Comparison of ENCODE assay signal across 18 mouse cellular contexts in genomic region chr16:93422221-93422620, GRCm38 (mm10).
A peak's percentile ranks its signal among the peaks of the same experiment; 100 is the strongest.
DNase-seq lines count a peak whose midpoint lies in the region; ATAC-seq lines count a peak whose summit lies in the region.
"Had no signal": no experiment of that assay in that cellular context is flagged by ENCODE, and none has a peak within 500 bp of the region (broad histone marks: within the 10 kb centered on the region; RNA-seq: fewer than 3 reads in every experiment).

No protein-coding gene starts in this region.

- H3K4me1 ChIP-seq in embryonic facial prominence, embryonic 11.5 days (ENCODE audit: control insufficient read depth, insufficient read depth, low read length) = no peaks in the 10 kb centered on the region; the same call in 1 of the 2 replicates
- peaks cover 24% of the 10 kb centered on the region for H3K4me1 ChIP-seq in embryonic facial prominence, embryonic 14.5 days (ENCODE audit: control insufficient read depth, insufficient read depth, low read length)

- H3K4me2 ChIP-seq in embryonic facial prominence, embryonic 11.5 days (ENCODE audit: low read depth, low read length) = no peak overlapping the region
- peak overlapping the region; percentile 27; the same call in 1 of the 2 replicates for H3K4me2 ChIP-seq in embryonic facial prominence, embryonic 14.5 days (ENCODE audit: low read depth, low read length)

- intact Hi-C loops in heart, postnatal 36 days (cut with DNase I) = no loop called here

- no peaks in the 10 kb centered on the region for H3K27me3 ChIP-seq in embryonic facial prominence, embryonic 11.5 days (ENCODE audit: control insufficient read depth, insufficient read depth, low read length)
- H3K27me3 ChIP-seq in embryonic facial prominence, embryonic 14.5 days (replicated peaks; ENCODE audit: control insufficient read depth, insufficient read depth, low read length) = peaks cover 10% of the 10 kb centered on the region; the same call in 1 of the 2 replicates
- H3K27me3 ChIP-seq: CH12.LX; forebrain, embryonic 13.5 days; Patski had no signal

- 38% methylated on average over 13 of the region's 13 CpGs for WGBS in embryonic facial prominence, embryonic 11.5 days
- 26% methylated on average over 13 of the region's 13 CpGs for WGBS in embryonic facial prominence, embryonic 14.5 days

- H3K9ac ChIP-seq in embryonic facial prominence, embryonic 11.5 days (replicated peaks; ENCODE audit: low read length) = no peak overlapping the region
- H3K9ac ChIP-seq in embryonic facial prominence, embryonic 14.5 days (ENCODE audit: low read depth, low read length) = no peak overlapping the region
- H3K9ac ChIP-seq: forebrain, embryonic 13.5 days; heart, embryonic 13.5 days; hindbrain, embryonic 12.5 days had no signal

- H3K27ac ChIP-seq in embryonic facial prominence, embryonic 11.5 days (replicated peaks; ENCODE audit: low read depth, low read length) = no peak overlapping the region
- 0 out of 2 replicates have a peak overlapping the region, but pooled peaks have one; percentile 49 for H3K27ac ChIP-seq in embryonic facial prominence, embryonic 14.5 days (replicated peaks; ENCODE audit: low read depth, low read length)
- H3K27ac ChIP-seq: forebrain, embryonic 13.5 days; heart, embryonic 13.5 days; hindbrain, embryonic 12.5 days had no signal

- no peak overlapping the region for H3K4me3 ChIP-seq in embryonic facial prominence, embryonic 11.5 days (ENCODE audit: low read depth, low read length)
- H3K4me3 ChIP-seq in embryonic facial prominence, embryonic 14.5 days (ENCODE audit: low read depth, low read length) = no peak overlapping the region
- H3K4me3 ChIP-seq: forebrain, embryonic 13.5 days; hindbrain, embryonic 12.5 days had no signal

- no peaks in the 10 kb centered on the region for H3K36me3 ChIP-seq in embryonic facial prominence, embryonic 11.5 days (replicated peaks; ENCODE audit: control insufficient read depth, insufficient read depth, low read depth, low read length)
- no peaks in the 10 kb centered on the region for H3K36me3 ChIP-seq in embryonic facial prominence, embryonic 14.5 days (ENCODE audit: control insufficient read depth, insufficient read depth, low read length)
- H3K36me3 ChIP-seq: heart, embryonic 13.5 days; hindbrain, embryonic 12.5 days had no signal

- no peaks in the 10 kb centered on the region for H3K9me3 ChIP-seq in embryonic facial prominence, embryonic 11.5 days (replicated peaks; ENCODE audit: control insufficient read depth, low read length)
- no peaks in the 10 kb centered on the region for H3K9me3 ChIP-seq in embryonic facial prominence, embryonic 14.5 days (ENCODE audit: control insufficient read depth, low read length)
- H3K9me3 ChIP-seq: forebrain, embryonic 13.5 days; heart, embryonic 13.5 days; hindbrain, embryonic 12.5 days had no signal

- peak; percentile 57 for DNase-seq in heart, adult 11 months
- no peak for DNase-seq in heart, postnatal 36 days
- peak; percentile 58 for DNase-seq in embryonic facial prominence, embryonic 11.5 days (ENCODE audit: low spot score)
- peak; percentile 78 for DNase-seq in embryonic facial prominence, embryonic 14.5 days (ENCODE audit: low spot score)
- no peak for DNase-seq in layer of hippocampus, adult 9-10 months (ENCODE audit: low spot score)
- DNase-seq in cerebellum, adult 9-11 months = no peak
- DNase-seq: cerebellum, adult 11-12 months; cerebellum, adult 9-10 months; cerebellum, postnatal 36 days; gastrocnemius, postnatal 10 days had no signal

- 0 out of 2 replicates have a peak, but pooled peaks have one; percentile 49 for ATAC-seq in embryonic facial prominence, embryonic 11.5 days (replicated peaks; ENCODE audit: insufficient number of reproducible peaks, low FRiP score, low TSS enrichment, low read depth)
- no peak for ATAC-seq in embryonic facial prominence, embryonic 14.5 days (ENCODE audit: low read depth)
- ATAC-seq: activated CD4-positive, CD25-positive, alpha-beta regulatory T cell, adult 4 months; forebrain, embryonic 13.5 days; hindbrain, embryonic 16.5 days; inflammation-experienced regulatory T-cells, adult 6 months; Patski had no signal

Comparison
In these comparisons a context has a peak if more than half of its experiments do, and no peak if none do; other contexts are left out.
1. DNase-seq: peak in heart, adult 11 months (single experiment), embryonic facial prominence, embryonic 11.5 days (single experiment) and embryonic facial prominence, embryonic 14.5 days (single experiment); none in heart, postnatal 36 days (0 of 2), layer of hippocampus, adult 9-10 months (single experiment) and cerebellum, adult 9-11 months (single experiment).